Mouse (Mus musculus) heart, embryonic 11.5 days (tissue): ENCODE measurements around the gene Lima1. TPM values are rescaled to one million over a fixed set of nuclear protein-coding genes. Genes with fewer than 3 reads are reported as not detected.

Source experiments
- ATAC-seq: fragments of 200-750 bp; cut with Nextera tagmentation; replicated peaks from 2 replicates; pipeline ENCODE4 v1.8.0; 2017; ENCODE audit warnings: moderate library complexity; ENCODE audit not compliant: insufficient number of reproducible peaks, low FRiP score, low TSS enrichment
- H3K27ac ChIP-seq: fragments of 300-500 bp; sonication (generic); 2 replicates; pipeline ENCODE4 v1.5.1; 2014; ENCODE audit warnings: mild to moderate bottlenecking, low read depth, low read length
- H3K27me3 ChIP-seq: fragments of 300-500 bp; sonication (generic); 2 replicates; pipeline ENCODE4 v1.6.1; 2014; ENCODE audit warnings: mild to moderate bottlenecking, low read length, mixed read lengths; ENCODE audit not compliant: control insufficient read depth, insufficient read depth
- H3K36me3 ChIP-seq: fragments of 300-500 bp; sonication (generic); 2 replicates; pipeline ENCODE4 v1.6.1; 2014; ENCODE audit warnings: mild to moderate bottlenecking, low read length, moderate library complexity, mixed read lengths; ENCODE audit not compliant: control insufficient read depth, insufficient read depth
- H3K4me1 ChIP-seq: fragments of 300-500 bp; sonication (generic); 2 replicates; pipeline ENCODE4 v1.6.1; 2014; ENCODE audit warnings: low read length; ENCODE audit not compliant: control insufficient read depth, insufficient read depth
- H3K4me2 ChIP-seq: fragments of 300-500 bp; sonication (generic); 2 replicates; pipeline ENCODE4 v1.6.1; 2014; ENCODE audit warnings: mild to moderate bottlenecking, moderate library complexity
- H3K4me3 ChIP-seq: fragments of 300-500 bp; sonication (generic); 2 replicates; pipeline ENCODE4 v1.5.1; 2014; ENCODE audit warnings: low read depth, low read length
- H3K9ac ChIP-seq: fragments of 300-500 bp; sonication (generic); 2 replicates; pipeline ENCODE4 v1.6.1; 2014; ENCODE audit warnings: mild to moderate bottlenecking, low read depth, low read length, moderate library complexity
- H3K9me3 ChIP-seq: fragments of 300-500 bp; sonication (generic); replicated peaks from 2 replicates; pipeline ENCODE4 v1.6.1; 2016; ENCODE audit warnings: low read length; ENCODE audit not compliant: control insufficient read depth
- WGBS: fragments of 180-500 bp; shearing (Covaris S2); extraction: QIAGEN DNeasy Blood & Tissue Kit; methylation state at CpG from one replicate; pipeline ENCODE4 v1.1.7; 2014; ENCODE audit not compliant: insufficient replicate concordance; 5-methylcytosine and 5-hydroxymethylcytosine counted together
- polyA plus RNA-seq: library from polyadenylated mRNA; unstranded; fragments of >200 nt; fragmentation: Nextera tagmentation; extraction: Ambion mirVana; gene quantifications from 2 replicates; pipeline ENCODE4 v1.2.1, GENCODE M21; 2014

Lima1 gene
- polyA plus RNA-seq, 1 experiment from 2014 or later, result 24.1 TPM

- no peaks in the 10 kb centered on the region for H3K9me3 ChIP-seq
- ATAC-seq, result no peak
- H3K27me3 ChIP-seq, result no peaks in the 10 kb centered on the region
- no peaks in the 10 kb centered on the region for H3K36me3 ChIP-seq
- H3K4me1 ChIP-seq, result no peaks in the 10 kb centered on the region
- 60% methylated on average over 9 of the region's 9 CpGs for WGBS
- no peak overlapping the region for H3K4me3 ChIP-seq
- no peak overlapping the region for H3K9ac ChIP-seq
- no peak overlapping the region for H3K4me2 ChIP-seq
- H3K27ac ChIP-seq, result no peak overlapping the region
Measured at GRCm38 (mm10) chr15:99835191-99835590, 40.1 kb downstream of the Lima1 start.

GRCm38 (mm10) chr15:99834681-99835080 lies 40.6 kb downstream of the Lima1 start:
- Histone ChIP-seq H3K27ac (no peak overlapping the region), H3K4me1 (no peaks in the 10 kb centered on the region), H3K9me3 (no peaks in the 10 kb centered on the region), H3K9ac (no peak overlapping the region), H3K36me3 (no peaks in the 10 kb centered on the region), H3K4me3 (no peak overlapping the region), H3K4me2 (no peak overlapping the region), H3K27me3 (no peaks in the 10 kb centered on the region)
- WGBS, result 60% methylated on average over 3 of the region's 3 CpGs
- ATAC-seq, result no peak

- Histone ChIP-seq H3K27me3 (no peaks in the 10 kb centered on the region), H3K9me3 (no peaks in the 10 kb centered on the region), H3K4me1 (no peaks in the 10 kb centered on the region), H3K4me3 (no peak overlapping the region), H3K4me2 (no peak overlapping the region), H3K9ac (no peak overlapping the region), H3K27ac (no peak overlapping the region), H3K36me3 (no peaks in the 10 kb centered on the region)
- WGBS, result 81% methylated on average over 5 of the region's 5 CpGs
- ATAC-seq, result no peak
Measured at GRCm38 (mm10) chr15:99833648-99834454, 41.4 kb downstream of the Lima1 start.

- Histone ChIP-seq H3K4me2 (no peak overlapping the region), H3K9me3 (no peaks in the 10 kb centered on the region), H3K27me3 (no peaks in the 10 kb centered on the region), H3K36me3 (no peaks in the 10 kb centered on the region), H3K27ac (no peak overlapping the region), H3K4me1 (no peaks in the 10 kb centered on the region), H3K9ac (no peak overlapping the region), H3K4me3 (no peak overlapping the region)
- no peak for ATAC-seq
- 56% methylated on average over 5 of the region's 5 CpGs for WGBS
Measured at GRCm38 (mm10) chr15:99831535-99831934, 43.7 kb downstream of the Lima1 start.

DNA sequence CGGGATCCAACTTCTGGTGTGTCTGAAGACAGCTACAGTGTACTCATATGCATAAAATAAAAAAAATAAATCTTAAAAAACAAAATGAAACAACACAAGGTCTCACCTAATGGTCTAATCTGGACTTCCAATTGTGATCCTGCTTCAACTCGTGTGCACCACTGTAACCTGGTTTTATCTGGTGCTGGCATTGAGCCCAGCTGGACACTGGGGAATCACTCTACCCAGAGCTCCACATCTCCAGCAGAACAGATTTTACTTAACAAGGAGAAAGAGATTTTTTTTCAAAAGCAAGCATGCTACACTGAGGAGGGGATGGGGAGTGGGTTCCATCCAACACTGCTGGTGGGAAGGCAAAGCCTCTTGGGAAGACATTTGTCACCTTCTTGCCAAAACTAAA lies 47.2 kb downstream of the Lima1 start:
- Histone ChIP-seq H3K27me3 (no peaks in the 10 kb centered on the region), H3K36me3 (no peaks in the 10 kb centered on the region), H3K4me2 (no peak overlapping the region), H3K9ac (no peak overlapping the region), H3K4me1 (no peaks in the 10 kb centered on the region), H3K4me3 (no peak overlapping the region), H3K9me3 (no peaks in the 10 kb centered on the region), H3K27ac (no peak overlapping the region)
- 59% methylated on average over 2 of the region's 2 CpGs for WGBS
- no peak for ATAC-seq

DNA sequence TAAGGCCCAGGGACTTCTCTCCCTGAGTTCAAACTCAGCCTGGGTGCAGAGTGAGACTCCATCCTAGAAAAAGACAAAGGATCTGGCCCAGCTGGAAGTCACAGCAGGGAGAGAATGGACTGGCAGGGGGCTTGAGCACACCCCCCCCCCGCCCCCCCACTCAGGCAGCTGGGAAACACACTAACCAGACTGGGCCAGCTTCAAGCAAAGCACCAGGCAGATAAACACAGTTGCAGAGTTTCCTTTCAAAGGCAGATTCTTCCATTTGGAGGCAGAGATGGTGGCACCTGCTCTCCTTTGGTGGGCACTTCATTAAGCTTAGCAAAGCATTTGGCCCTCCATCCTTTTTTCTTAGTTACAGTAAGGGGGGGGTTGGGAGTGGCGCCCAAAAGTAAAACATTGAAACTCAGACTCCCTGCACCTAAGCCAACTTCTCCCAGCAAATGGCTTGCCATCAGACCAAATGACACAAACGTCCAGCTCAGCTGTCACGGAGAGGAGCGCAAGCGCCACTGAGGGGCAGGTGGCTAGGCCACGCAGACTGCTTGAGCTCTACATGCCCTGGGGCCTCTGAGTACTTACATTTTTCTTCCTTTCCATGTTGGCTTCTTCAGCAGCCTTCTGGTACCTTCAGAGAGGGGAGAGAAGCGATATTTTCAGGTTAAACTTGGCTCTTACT lies 48.9 kb downstream of the Lima1 start:
- Histone ChIP-seq H3K4me3 (no peak overlapping the region), H3K27ac (no peak overlapping the region), H3K36me3 (no peaks in the 10 kb centered on the region), H3K4me1 (no peaks in the 10 kb centered on the region), H3K9ac (no peak overlapping the region), H3K4me2 (no peak overlapping the region), H3K9me3 (no peaks in the 10 kb centered on the region), H3K27me3 (no peaks in the 10 kb centered on the region)
- 72% methylated on average over 8 of the region's 8 CpGs for WGBS
- ATAC-seq, result no peak

- H3K36me3 ChIP-seq, result no peaks in the 10 kb centered on the region
- 77% methylated on average over 3 of the region's 3 CpGs for WGBS
- ATAC-seq, result no peak
Measured at GRCm38 (mm10) chr15:99825211-99825610, 50.0 kb downstream of the Lima1 start.

DNA sequence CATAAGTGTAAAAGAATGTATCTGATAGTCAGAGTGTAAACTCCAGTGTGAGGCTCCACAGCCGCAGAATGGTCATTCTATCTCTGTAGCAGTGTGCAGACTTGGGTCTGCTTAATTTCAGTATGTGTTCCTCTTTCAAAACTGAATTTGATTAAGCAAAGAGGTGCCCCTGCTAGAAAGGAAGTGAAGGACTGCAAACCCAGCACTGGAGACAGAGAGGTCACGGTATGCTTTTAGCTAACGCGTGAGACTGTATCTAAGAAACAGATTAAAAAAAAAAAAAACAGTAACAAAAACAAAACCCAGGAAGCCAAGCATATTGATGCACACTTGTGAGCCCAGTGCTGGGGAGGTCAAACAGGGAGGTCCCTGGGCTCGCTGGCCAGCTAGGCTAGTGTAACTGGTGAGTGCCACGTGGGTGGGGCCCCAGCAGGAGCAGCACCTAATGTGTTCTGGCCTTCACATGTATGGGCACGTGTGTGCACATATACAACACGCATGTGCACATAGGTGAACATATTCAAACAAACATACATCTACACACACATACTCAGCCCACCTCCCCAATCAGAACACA lies 51.8 kb downstream of the Lima1 start:
- no peaks in the 10 kb centered on the region; the same call in 1 of the 2 replicates for H3K4me1 ChIP-seq
- no peaks in the 10 kb centered on the region for H3K27me3 ChIP-seq
- H3K4me3 ChIP-seq, result no peak overlapping the region
- H3K27ac ChIP-seq, result no peak overlapping the region
- 48% methylated on average over 8 of the region's 8 CpGs for WGBS
- H3K9me3 ChIP-seq, result no peaks in the 10 kb centered on the region
- ATAC-seq, result no peak
- H3K4me2 ChIP-seq, result no peak overlapping the region
- no peak overlapping the region for H3K9ac ChIP-seq
- no peaks in the 10 kb centered on the region for H3K36me3 ChIP-seq

More at GRCm38 (mm10) chr15:99825211-99825610, 50.0 kb downstream of the Lima1 start:
- no peak overlapping the region for H3K4me2 ChIP-seq
- H3K9me3 ChIP-seq, result no peaks in the 10 kb centered on the region
- no peak overlapping the region for H3K9ac ChIP-seq
- no peaks in the 10 kb centered on the region; the same call in 1 of the 2 replicates for H3K4me1 ChIP-seq
- H3K27me3 ChIP-seq, result no peaks in the 10 kb centered on the region
- H3K4me3 ChIP-seq, result no peak overlapping the region
- no peak overlapping the region for H3K27ac ChIP-seq
